Mouse (Mus musculus) forebrain, embryonic 11.5 days (tissue): ENCODE measurements around the gene Reln. TPM values are rescaled to one million over a fixed set of nuclear protein-coding genes. Genes with fewer than 3 reads are reported as not detected.

Experiments
- ATAC-seq: fragments of 200-750 bp; cut with Nextera tagmentation; replicated peaks from 2 replicates; pipeline ENCODE4 v1.8.0; 2017; ENCODE audit warnings: moderate TSS enrichment; ENCODE audit not compliant: low FRiP score
- DNase-seq: peaks from one replicate; pipeline ENCODE4 v3.0.0-alpha.2; 2017; ENCODE audit warnings: low spot score
- H3K27ac ChIP-seq: fragments of 300-500 bp; sonication (generic); 2 replicates; pipeline ENCODE4 v1.5.1; 2014; ENCODE audit warnings: low read depth, low read length
- H3K27me3 ChIP-seq: fragments of 300-500 bp; sonication (generic); 2 replicates; pipeline ENCODE4 v1.6.1; 2014; ENCODE audit warnings: mild to moderate bottlenecking, low read length, mixed read lengths; ENCODE audit not compliant: control insufficient read depth, insufficient read depth
- H3K36me3 ChIP-seq: fragments of 300-500 bp; sonication (generic); 2 replicates; pipeline ENCODE4 v1.6.1; 2014; ENCODE audit warnings: mild to moderate bottlenecking, low read length, moderate library complexity, mixed read lengths; ENCODE audit not compliant: control insufficient read depth, insufficient read depth
- H3K4me1 ChIP-seq: fragments of 300-500 bp; sonication (generic); replicated peaks from 2 replicates; pipeline ENCODE4 v1.6.1; 2014; ENCODE audit warnings: low read length, mixed read lengths; ENCODE audit not compliant: control insufficient read depth, insufficient read depth
- H3K4me2 ChIP-seq: fragments of 300-500 bp; sonication (generic); 2 replicates; pipeline ENCODE4 v1.6.1; 2014; ENCODE audit warnings: low read depth, mild to moderate bottlenecking, low read length, moderate library complexity, mixed read lengths; ENCODE audit not compliant: severe bottlenecking
- H3K4me3 ChIP-seq: fragments of 300-500 bp; sonication (generic); 2 replicates; pipeline ENCODE4 v1.5.1; 2014; ENCODE audit warnings: low read depth, low read length
- H3K9ac ChIP-seq: fragments of 300-500 bp; sonication (generic); 2 replicates; pipeline ENCODE4 v1.6.1; 2014; ENCODE audit warnings: low read length
- H3K9me3 ChIP-seq: fragments of 300-500 bp; sonication (generic); 2 replicates; pipeline ENCODE4 v1.6.1; 2016; ENCODE audit warnings: low read length, mixed read lengths; ENCODE audit not compliant: control insufficient read depth
- WGBS: fragments of 180-500 bp; shearing (Covaris S2); extraction: QIAGEN DNeasy Blood & Tissue Kit; methylation state at CpG from one replicate; pipeline ENCODE4 v1.1.7; 2014; 5-methylcytosine and 5-hydroxymethylcytosine counted together
- polyA plus RNA-seq: library from polyadenylated mRNA; unstranded; fragments of >200 nt; fragmentation: Nextera tagmentation; extraction: Ambion mirVana; gene quantifications from 2 replicates; pipeline ENCODE4 v1.2.1, GENCODE M21; 2014

Gene Reln
- polyA plus RNA-seq, 1 experiment from 2014 or later, result 15.1 TPM

- H3K4me1 ChIP-seq, result no peaks in the 10 kb centered on the region
- no peaks in the 10 kb centered on the region for H3K27me3 ChIP-seq
- 78% methylated on average over 6 of the region's 6 CpGs for WGBS
- no peaks in the 10 kb centered on the region for H3K36me3 ChIP-seq
- no peaks in the 10 kb centered on the region for H3K9me3 ChIP-seq
- ATAC-seq (no peak), DNase-seq (no peak)
- H3K9ac ChIP-seq, result no peak overlapping the region
- no peak overlapping the region for H3K4me2 ChIP-seq
- H3K27ac ChIP-seq, result no peak overlapping the region
- no peak overlapping the region for H3K4me3 ChIP-seq
Measured at GRCm38 (mm10) chr5:22266489-22267301, 77.8 kb downstream of the Reln start.

- Histone ChIP-seq H3K4me2 (no peak overlapping the region), H3K9me3 (no peaks in the 10 kb centered on the region), H3K36me3 (no peaks in the 10 kb centered on the region), H3K4me1 (no peaks in the 10 kb centered on the region), H3K9ac (no peak overlapping the region), H3K27me3 (no peaks in the 10 kb centered on the region), H3K4me3 (no peak overlapping the region), H3K27ac (no peak overlapping the region)
- 89% methylated on average over 3 of the region's 3 CpGs for WGBS
- ATAC-seq, result no peak
- no peak for DNase-seq
Measured at GRCm38 (mm10) chr5:22262351-22262765, 82.1 kb downstream of the Reln start.

- DNase-seq (no peak), ATAC-seq (no peak)
- no peak overlapping the region for H3K27ac ChIP-seq
- no peaks in the 10 kb centered on the region for H3K4me1 ChIP-seq
- no peak overlapping the region for H3K4me2 ChIP-seq
- 93% methylated on average over 3 of the region's 3 CpGs for WGBS
- no peaks in the 10 kb centered on the region for H3K9me3 ChIP-seq
- H3K27me3 ChIP-seq, result no peaks in the 10 kb centered on the region
- no peak overlapping the region for H3K4me3 ChIP-seq
- H3K36me3 ChIP-seq, result no peaks in the 10 kb centered on the region
- no peak overlapping the region for H3K9ac ChIP-seq
Measured at GRCm38 (mm10) chr5:22255346-22255745, 89.2 kb downstream of the Reln start.

GRCm38 (mm10) chr5:22253910-22254309 lies 90.6 kb downstream of the Reln start:
- H3K9ac ChIP-seq, result no peak overlapping the region
- no peak overlapping the region for H3K4me3 ChIP-seq
- no peaks in the 10 kb centered on the region for H3K36me3 ChIP-seq
- ATAC-seq (no peak), DNase-seq (no peak)
- no peaks in the 10 kb centered on the region for H3K9me3 ChIP-seq
- WGBS, result 95% methylated on average over 3 of the region's 3 CpGs
- no peaks in the 10 kb centered on the region for H3K27me3 ChIP-seq
- no peak overlapping the region for H3K4me2 ChIP-seq
- no peaks in the 10 kb centered on the region for H3K4me1 ChIP-seq
- H3K27ac ChIP-seq, result no peak overlapping the region

GRCm38 (mm10) chr5:22253318-22253717 lies 91.2 kb downstream of the Reln start:
- no peaks in the 10 kb centered on the region for H3K4me1 ChIP-seq
- WGBS, result 92% methylated on average over 6 of the region's 6 CpGs
- no peaks in the 10 kb centered on the region for H3K9me3 ChIP-seq
- H3K4me2 ChIP-seq, result no peak overlapping the region
- no peak overlapping the region for H3K4me3 ChIP-seq
- H3K36me3 ChIP-seq, result no peaks in the 10 kb centered on the region
- H3K9ac ChIP-seq, result no peak overlapping the region
- ATAC-seq, result no peak
- no peaks in the 10 kb centered on the region for H3K27me3 ChIP-seq
- DNase-seq, result no peak
- no peak overlapping the region for H3K27ac ChIP-seq

- no peak for DNase-seq
- no peak for ATAC-seq
- 70% methylated on average over 6 of the region's 6 CpGs for WGBS
Measured at GRCm38 (mm10) chr5:22247850-22248249, 96.7 kb downstream of the Reln start.

GRCm38 (mm10) chr5:22245056-22245455 lies 99.4 kb downstream of the Reln start:
- no peak overlapping the region for H3K9ac ChIP-seq
- H3K4me3 ChIP-seq, result no peak overlapping the region
- no peak for ATAC-seq
- DNase-seq, result no peak
- 82% methylated on average over 1 of the region's 1 CpGs for WGBS
- no peaks in the 10 kb centered on the region for H3K36me3 ChIP-seq
- H3K27me3 ChIP-seq, result no peaks in the 10 kb centered on the region
- H3K9me3 ChIP-seq, result no peaks in the 10 kb centered on the region
- H3K27ac ChIP-seq, result no peak overlapping the region
- H3K4me2 ChIP-seq, result no peak overlapping the region
- no peaks in the 10 kb centered on the region for H3K4me1 ChIP-seq

More at GRCm38 (mm10) chr5:22247850-22248249, 96.7 kb downstream of the Reln start:
- Histone ChIP-seq H3K27me3 (no peaks in the 10 kb centered on the region), H3K4me3 (no peak overlapping the region), H3K4me1 (no peaks in the 10 kb centered on the region), H3K27ac (no peak overlapping the region), H3K36me3 (no peaks in the 10 kb centered on the region), H3K9me3 (no peaks in the 10 kb centered on the region), H3K4me2 (no peak overlapping the region), H3K9ac (no peak overlapping the region)

GRCm38 (mm10) chr5:22243538-22243937 lies 101.0 kb downstream of the Reln start:
- Histone ChIP-seq H3K4me2 (no peak overlapping the region), H3K9me3 (no peaks in the 10 kb centered on the region), H3K27me3 (no peaks in the 10 kb centered on the region), H3K4me1 (no peaks in the 10 kb centered on the region), H3K4me3 (no peak overlapping the region), H3K9ac (no peak overlapping the region), H3K27ac (no peak overlapping the region), H3K36me3 (no peaks in the 10 kb centered on the region)
- 84% methylated on average over 2 of the region's 2 CpGs for WGBS
- no peak for ATAC-seq
- DNase-seq, result no peak

- Histone ChIP-seq H3K9me3 (no peaks in the 10 kb centered on the region), H3K27me3 (no peaks in the 10 kb centered on the region), H3K9ac (no peak overlapping the region), H3K36me3 (no peaks in the 10 kb centered on the region), H3K4me2 (no peak overlapping the region), H3K4me3 (no peak overlapping the region), H3K4me1 (no peaks in the 10 kb centered on the region), H3K27ac (no peak overlapping the region)
- WGBS, result 92% methylated on average over 4 of the region's 4 CpGs
- ATAC-seq (no peak), DNase-seq (no peak)
Measured at GRCm38 (mm10) chr5:22241560-22241959, 102.9 kb downstream of the Reln start.
